ENCODE assay signal across 21 mouse cellular contexts in genomic region chr12:8082688-8083661, GRCm38 (mm10).
"Had no signal": no experiment of that assay in that cellular context is flagged by ENCODE, and none has a peak within 500 bp of the region (broad histone marks: within the 10 kb centered on the region; RNA-seq: fewer than 3 reads in every experiment).

No protein-coding gene starts in this region.

- H3K36me3 ChIP-seq: intestine, embryonic 15.5 days; limb, embryonic 12.5 days; limb, embryonic 15.5 days; midbrain, embryonic 10.5 days; midbrain, embryonic 13.5 days; neural tube, embryonic 13.5 days had no signal

- H3K9ac ChIP-seq: intestine, embryonic 15.5 days; limb, embryonic 12.5 days; limb, embryonic 15.5 days; liver, embryonic 14.5 days; liver, postnatal 0 days; lung, embryonic 14.5 days; midbrain, embryonic 13.5 days; neural tube, embryonic 13.5 days had no signal

- H3K4me3 ChIP-seq: intestine, embryonic 15.5 days; limb, embryonic 12.5 days; limb, embryonic 15.5 days; megakaryocyte, embryonic 14.5 days; midbrain, embryonic 10.5 days; midbrain, embryonic 13.5 days; myocyte; neural tube, embryonic 13.5 days had no signal

- H3K9me3 ChIP-seq: intestine, embryonic 15.5 days; limb, embryonic 12.5 days; limb, embryonic 15.5 days; megakaryocyte, embryonic 14.5 days; midbrain, embryonic 10.5 days; midbrain, embryonic 13.5 days; neural tube, embryonic 13.5 days had no signal

- DNase-seq: left cerebral cortex, postnatal 4 days; liver, postnatal 0 days; lung, embryonic 14.5 days; lung, postnatal 36 days; retina, postnatal 1 day; right cerebral cortex, postnatal 25 days; thymus, adult 18-20 months; thymus, postnatal 4 days had no signal

- H3K4me1 ChIP-seq: intestine, embryonic 15.5 days; limb, embryonic 15.5 days; megakaryocyte, embryonic 14.5 days; midbrain, embryonic 10.5 days; midbrain, embryonic 13.5 days; neural tube, embryonic 13.5 days had no signal

- ATAC-seq: hindbrain, embryonic 16.5 days; intestine, embryonic 15.5 days; liver, postnatal 0 days; lung, postnatal 0 days; midbrain, embryonic 13.5 days; midbrain, embryonic 16.5 days had no signal

- H3K27ac ChIP-seq: intestine, embryonic 15.5 days; limb, embryonic 12.5 days; limb, embryonic 15.5 days; liver, embryonic 14.5 days; midbrain, embryonic 10.5 days; midbrain, embryonic 13.5 days; neural tube, embryonic 13.5 days had no signal

- H3K4me2 ChIP-seq: intestine, embryonic 15.5 days; limb, embryonic 12.5 days; limb, embryonic 15.5 days; liver, embryonic 11.5 days; lung, embryonic 14.5 days; midbrain, embryonic 13.5 days; neural tube, embryonic 13.5 days had no signal

- H3K27me3 ChIP-seq: intestine, embryonic 15.5 days; limb, embryonic 12.5 days; limb, embryonic 15.5 days; midbrain, embryonic 13.5 days; neural tube, embryonic 13.5 days had no signal
